Mouse (Mus musculus) spleen, adult 18-20 months (tissue): ENCODE measurements around the gene Myh1.

Experiments
- DNase-seq, 2 experiments: peaks; one replicate each; pipeline ENCODE4 v3.0.0; 2022; ENCODE audit warnings: mixed read lengths in 2 of 2

Gene Myh1

DNA sequence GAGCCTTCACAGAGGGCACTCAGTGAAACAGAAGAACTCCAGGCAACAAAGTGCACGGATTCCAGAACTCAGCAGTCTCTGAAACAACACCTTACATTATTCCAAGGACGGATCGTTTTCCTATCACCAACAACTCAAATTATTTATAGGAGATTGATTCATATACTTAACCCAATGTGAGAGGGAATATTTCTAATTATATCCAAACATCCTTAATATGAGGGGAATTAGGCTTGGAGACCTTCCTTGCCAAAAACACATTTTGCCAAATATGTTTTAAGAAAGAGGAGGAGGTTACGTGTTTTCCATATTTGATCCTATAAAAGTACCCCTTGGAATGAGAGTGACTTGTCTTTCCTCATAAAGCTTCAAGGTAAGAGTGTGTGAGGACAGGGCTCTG is at the start of gene Myh1:
Gene Myh1 (plus strand): TSS at position 301 of the 400 bp plus-strand sequence.
- DNase-seq: no peak

DNA sequence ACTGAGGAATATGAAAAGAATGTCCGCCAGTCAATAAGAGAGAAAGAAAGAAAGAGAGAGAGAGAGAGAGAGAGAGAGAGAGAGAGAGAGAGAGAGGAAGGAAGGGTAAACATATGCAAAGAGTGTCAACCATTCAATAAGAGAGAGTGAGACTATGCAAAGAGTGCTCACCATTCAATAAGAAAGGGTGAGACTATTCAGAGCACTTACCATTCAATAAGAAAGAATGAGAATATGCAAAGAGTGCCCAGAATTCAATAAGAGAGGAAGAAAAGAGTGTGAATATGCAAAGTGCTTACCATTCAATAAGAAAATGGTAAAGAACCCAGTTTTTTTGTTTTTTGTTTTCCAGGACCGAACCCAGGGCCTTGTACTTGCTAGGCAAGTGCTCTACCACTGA is 49.6 kb upstream of the Myh1 start:
- no peak for DNase-seq

GRCm38 (mm10) chr11:67151159-67151558 is 48.7 kb upstream of the Myh1 start:
- no peak for DNase-seq

DNA sequence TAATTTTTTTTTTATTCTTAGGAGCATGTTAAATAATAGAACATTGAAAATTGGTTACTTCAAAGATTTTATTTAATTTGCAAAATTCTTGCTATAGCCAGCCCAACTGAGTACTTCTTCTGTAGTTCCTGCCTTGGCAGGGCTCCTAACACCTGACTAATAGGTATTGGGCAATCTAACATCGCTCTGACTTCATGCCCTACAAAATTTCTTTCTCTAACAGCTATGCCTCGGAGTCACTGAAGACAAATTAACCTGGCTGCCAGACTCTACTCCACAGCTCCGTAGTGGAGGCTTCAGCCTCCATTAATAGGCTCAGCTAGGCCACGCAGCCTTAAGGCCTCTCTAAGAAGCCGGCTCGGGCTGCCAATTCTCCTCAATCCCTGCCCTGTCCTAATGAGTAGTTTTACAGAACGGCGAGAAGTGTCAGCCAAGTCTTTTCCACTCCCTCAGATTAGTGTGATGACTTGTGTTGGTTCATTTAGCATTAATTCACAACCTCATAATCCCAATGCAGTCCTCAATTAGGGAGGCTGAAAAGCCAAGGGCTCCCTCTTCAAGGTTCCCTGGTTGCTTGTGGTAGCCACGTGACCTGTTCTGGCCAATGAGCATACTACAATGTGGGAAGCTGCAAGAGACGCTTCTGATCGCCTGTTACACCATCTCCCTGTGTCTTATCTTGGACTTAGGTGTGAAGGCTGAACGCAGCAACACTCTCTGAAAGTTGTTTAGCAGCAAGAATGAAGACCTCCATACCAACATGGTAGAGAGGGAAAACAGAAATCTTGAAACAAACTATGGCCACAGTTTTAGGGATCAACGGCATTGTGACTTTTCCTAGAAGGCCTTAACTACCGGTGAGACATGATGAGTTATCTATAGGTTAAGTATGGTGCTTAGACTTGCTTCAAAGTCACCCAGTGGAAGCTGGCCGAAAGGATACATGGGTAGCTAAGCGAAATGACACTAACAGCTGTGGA is 47.9 kb upstream of the Myh1 start:
- no peak for DNase-seq

GRCm38 (mm10) chr11:67153123-67153522 is 46.7 kb upstream of the Myh1 start:
- DNase-seq: no peak

- DNase-seq: no peak
These were observed 46.0 kb upstream of the Myh1 start for GRCm38 (mm10) chr11:67153843-67154242.

GRCm38 (mm10) chr11:67155650-67156049 is 44.2 kb upstream of the Myh1 start:
- DNase-seq: no peak

GRCm38 (mm10) chr11:67160131-67160530 is 39.7 kb upstream of the Myh1 start:
- DNase-seq: no peak

DNA sequence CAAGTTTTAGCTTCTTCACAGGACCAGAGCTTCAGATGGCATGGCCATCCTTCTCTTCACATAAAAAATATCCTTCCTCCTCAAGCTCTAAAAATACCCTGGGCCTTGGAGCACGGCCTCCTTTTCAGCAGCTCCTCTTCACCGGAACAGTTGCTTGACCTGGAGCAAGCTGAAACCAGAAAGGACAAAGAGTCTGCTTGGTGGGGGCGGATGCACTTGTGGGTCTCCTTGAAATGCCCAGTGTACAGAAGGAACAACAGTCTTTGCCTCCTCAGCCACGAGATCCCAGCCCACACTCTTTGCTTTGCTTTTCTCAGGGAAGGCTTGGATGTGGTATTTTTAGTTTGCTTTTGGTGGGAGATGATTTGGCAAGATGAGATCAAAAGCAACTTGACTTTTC is 36.2 kb upstream of the Myh1 start:
- no peak for DNase-seq

DNA sequence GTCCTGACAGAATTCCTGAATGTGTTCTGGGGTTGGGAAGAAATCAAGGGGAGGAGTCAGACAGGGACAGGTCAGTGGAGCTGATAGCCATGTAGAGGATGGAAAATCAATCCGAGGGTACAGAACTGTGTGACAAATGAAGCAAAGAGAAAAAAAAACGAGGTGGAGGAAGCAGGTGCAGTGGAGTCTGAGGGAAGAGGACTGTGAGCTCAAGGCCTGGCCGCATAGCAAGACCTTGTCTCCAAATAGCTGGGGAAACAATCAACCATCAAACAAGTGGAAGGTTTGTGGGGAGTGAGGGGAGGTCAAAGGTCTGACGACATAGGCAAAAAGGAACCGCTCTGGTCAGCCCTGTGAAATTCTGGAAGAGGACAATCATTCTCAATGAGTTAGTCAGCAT is 35.0 kb upstream of the Myh1 start:
- DNase-seq: no peak

GRCm38 (mm10) chr11:67169301-67169700 is 30.6 kb upstream of the Myh1 start:
- no peak for DNase-seq

- DNase-seq: no peak
These were observed 29.1 kb upstream of the Myh1 start, which contains the start of gene Myh2 for GRCm38 (mm10) chr11:67170727-67171126. Gene Myh2 (plus strand): TSS chr11:67171027.

- no peak for DNase-seq
These were observed 27.4 kb upstream of the Myh1 start for GRCm38 (mm10) chr11:67172439-67172838.

- no peak for DNase-seq
These were observed 23.5 kb upstream of the Myh1 start for GRCm38 (mm10) chr11:67176376-67176775.

DNA sequence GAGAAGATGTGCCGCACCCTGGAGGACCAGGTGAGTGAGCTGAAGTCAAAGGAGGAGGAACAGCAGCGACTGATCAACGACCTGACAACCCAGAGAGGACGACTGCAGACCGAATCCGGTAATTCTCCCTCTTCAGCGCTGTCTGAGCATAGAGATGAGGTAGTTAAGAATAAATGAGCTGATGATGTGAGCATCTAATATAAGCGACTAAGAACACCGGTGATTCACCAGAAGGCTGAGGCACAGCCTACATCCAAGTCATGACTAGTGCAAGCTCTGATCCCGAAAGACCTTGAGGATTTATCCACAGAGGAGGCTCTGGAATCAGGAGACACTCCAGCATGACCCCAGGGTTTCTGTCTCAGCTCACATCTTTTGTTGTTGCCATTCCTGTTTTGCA is 9.5 kb upstream of the Myh1 start:
- DNase-seq: no peak

- DNase-seq: no peak
These were observed 9.0 kb upstream of the Myh1 start for GRCm38 (mm10) chr11:67190814-67191213.

DNA sequence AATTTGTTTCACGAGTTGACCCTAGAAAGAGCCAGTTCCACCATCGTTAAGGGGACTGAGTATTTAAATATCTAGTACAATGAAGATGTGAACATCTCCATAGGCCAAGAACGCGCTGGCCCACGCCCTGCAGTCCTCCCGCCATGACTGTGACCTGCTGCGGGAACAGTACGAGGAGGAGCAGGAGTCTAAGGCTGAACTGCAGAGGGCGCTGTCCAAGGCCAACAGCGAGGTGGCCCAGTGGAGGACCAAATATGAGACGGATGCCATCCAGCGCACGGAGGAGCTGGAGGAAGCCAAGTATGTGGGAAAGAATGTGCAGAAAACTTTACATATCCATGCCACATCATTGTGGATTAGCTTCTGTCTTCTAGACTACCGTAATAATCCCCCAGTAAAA is 8.4 kb upstream of the Myh1 start:
- DNase-seq: no peak

DNA sequence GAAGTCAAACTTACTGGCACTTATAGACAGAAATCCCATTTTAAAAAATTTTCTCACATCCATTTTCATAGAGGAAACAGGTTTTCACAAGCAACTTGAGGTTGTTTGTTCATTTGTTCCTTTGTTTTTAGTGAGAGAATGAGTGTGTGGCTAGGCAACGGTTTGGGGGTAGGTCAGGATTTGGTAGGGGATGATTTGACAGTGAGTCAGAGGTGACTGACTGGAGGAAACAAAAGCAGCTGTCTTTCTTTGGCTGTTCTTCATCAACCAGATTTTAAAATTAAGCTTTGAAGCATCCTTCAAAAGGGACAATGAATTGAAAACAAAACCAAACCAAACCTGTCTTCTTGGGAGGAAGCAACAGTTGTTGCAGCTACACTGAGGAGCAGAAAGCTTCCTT is 531 bp upstream of the Myh1 start:
- no peak for DNase-seq

DNA sequence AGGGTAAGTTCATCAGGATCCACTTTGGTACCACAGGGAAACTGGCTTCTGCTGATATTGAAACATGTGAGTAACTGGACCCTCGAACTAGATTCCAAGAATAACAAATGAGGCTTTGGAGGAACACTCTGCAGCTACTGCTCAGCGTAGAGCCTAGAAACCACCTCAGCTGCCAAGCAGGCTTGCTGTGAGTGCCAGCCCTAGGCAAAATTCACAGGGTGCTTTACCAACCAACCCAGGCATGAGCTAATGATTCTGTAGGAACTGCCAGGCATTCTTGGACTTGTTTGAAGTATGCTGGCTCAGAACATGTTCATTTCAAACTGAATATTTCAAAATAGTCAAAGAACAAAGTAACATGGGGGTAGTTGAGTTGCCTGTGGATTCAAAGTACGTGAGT is 4.9 kb downstream of the Myh1 start:
- DNase-seq: no peak

DNA sequence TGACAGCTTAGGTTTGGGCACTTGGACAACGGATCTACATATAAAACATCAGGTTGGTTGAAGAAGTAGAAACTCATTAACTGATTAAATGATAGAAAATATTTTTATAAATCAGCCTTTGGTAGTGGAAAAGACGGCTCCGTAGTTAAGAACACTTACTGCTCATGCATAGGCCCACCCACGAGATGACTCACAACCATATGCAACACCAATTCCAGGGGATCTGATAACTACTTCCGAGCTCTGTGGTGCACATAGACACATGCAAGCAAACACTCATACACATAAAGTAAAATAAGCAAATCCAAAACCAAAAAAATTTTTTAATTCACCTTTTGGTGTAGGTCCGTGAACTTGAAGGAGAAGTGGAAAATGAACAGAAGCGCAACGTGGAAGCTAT is 22.0 kb downstream of the Myh1 start:
- no peak for DNase-seq

DNA sequence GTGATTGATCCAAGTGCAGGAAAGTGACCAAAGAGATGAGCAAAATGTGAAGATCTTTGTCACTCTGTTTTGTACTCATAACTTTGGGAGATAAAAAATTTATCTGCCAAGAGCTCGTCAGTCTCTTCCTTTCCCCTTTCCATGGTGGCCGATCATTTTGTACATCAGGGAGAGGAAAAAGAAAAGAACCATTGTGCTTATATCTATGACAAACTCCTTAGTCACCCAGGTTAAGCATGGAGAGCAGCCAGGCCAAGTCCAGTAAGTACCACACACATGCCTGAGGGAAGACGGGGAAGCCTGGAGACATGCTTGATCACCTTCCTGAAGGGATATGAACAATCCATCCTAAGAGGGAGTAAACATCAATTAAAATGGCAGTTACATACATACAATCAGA is 24.6 kb downstream of the Myh1 start:
- DNase-seq: no peak

DNA sequence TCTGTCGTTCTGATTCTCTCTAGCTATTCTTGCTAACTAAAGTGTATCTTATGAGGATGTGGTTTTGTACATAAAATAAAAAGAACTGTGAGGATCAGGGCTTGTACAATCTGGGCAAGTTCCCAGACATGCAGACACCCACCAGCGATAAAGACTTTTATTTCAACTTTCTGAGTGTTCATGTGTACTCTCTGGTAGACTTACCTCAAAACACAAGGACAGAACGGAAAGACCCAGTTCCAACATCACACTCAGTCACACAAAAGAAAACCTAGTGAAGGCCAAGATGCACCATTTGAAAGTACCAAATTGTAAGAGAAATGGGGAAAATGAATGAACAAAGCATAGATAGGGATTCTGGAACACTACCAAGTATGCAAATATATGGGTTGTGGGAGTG is 28.9 kb downstream of the Myh1 start:
- no peak for DNase-seq

DNA sequence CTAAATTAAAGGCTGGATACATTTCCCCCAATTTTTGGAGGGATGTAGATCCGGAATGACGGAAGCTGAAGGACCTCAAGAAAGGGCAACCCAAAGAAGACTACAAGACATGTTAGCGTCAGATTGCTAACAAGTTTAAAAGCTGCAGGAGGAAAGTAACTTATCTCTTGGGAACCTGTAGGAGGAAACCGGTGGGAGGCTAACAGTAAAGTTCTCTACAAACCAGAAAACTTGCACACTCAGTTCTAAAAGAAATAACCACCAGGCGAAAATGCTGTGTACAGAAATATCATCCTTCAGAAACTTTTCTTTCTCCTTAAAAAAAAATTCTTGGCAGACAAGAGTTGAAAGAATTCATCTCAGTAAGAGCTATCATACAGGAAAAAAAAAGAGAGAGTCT is 29.3 kb downstream of the Myh1 start:
- no peak for DNase-seq

DNA sequence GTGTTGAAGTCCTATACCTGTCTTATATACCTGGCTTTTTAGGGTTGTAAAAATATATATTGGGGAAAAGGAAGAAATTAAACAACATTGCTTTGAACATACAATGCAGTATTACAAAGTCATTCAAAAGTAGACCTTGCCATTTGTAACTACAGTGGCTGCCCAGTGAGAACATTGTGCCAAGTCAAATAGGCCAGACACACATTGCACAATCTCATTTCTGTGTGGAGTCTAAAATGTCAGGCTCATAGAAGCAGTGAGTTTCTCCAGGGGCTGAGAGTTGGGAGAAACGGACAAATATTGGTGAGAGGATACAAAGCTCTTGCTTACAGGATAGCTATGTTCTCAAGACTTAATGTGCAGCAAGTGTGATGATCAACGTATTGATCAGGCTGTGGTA is 30.1 kb downstream of the Myh1 start:
- no peak for DNase-seq
